Mouse (Mus musculus): ENCODE measurements around the gene Eral1. TPM values are rescaled to one million over a fixed set of nuclear protein-coding genes. Genes with fewer than 3 reads are reported as not detected.

Gene Eral1
- 20.3 and 21.2 TPM in 2 replicates for polyA plus RNA-seq (2015; fragmentation: Nextera tagmentation; extraction: Ambion mirVana)

GRCm38 (mm10) chr11:78079961-78080921 is at the start of gene Eral1:
TSS of gene Eral1 (minus strand) at chr11:78080383.

GRCm38 (mm10) chr11:78094504-78095143 is 14.4 kb upstream of the Eral1 start, which contains the start of gene Fam222b:
TSS of gene Fam222b (plus strand) at chr11:78094660.

GRCm38 (mm10) chr11:78037831-78038752 is 42.1 kb downstream of the Eral1 start, which contains the start of gene Flot2:
TSS of gene Flot2 (plus strand) at chr11:78037931.

GRCm38 (mm10) chr11:78031947-78032808 is 48.0 kb downstream of the Eral1 start, which contains the start of gene Dhrs13:
TSS of gene Dhrs13 (plus strand) at chr11:78032280.

MicroRNAs encoded within 50 kb of the gene (microRNA counts, 519-probe panel; counts per million panel counts)
- 4,367 counts per million, percentile 82 among the panel's probes with 10 or more counts for microRNA mmu-miR-144
- 4,609 counts per million, percentile 83 among the panel's probes with 10 or more counts for microRNA mmu-miR-451

Small RNAs within 50 kb of the gene (microRNA-seq; reads per million reads assigned to microRNA genes)
- gene Mir144 (27.8 to 102 reads per million in 2 experiments), gene Mir451a (0 reads per million in 2 experiments), gene Mir451b (0 reads per million in 2 experiments)

Other genes with a start within 250 kb of the Eral1 start
- gene Pipox, start 186.3 kb downstream of the Eral1 start, polyA plus RNA-seq (2015; fragmentation: Nextera tagmentation; extraction: Ambion mirVana), result 0.24 and 0.53 TPM in 2 replicates
- 0.14 and 0.22 TPM in 2 replicates for gene Sez6, start 149.6 kb downstream of the Eral1 start, polyA plus RNA-seq (2015; fragmentation: Nextera tagmentation; extraction: Ambion mirVana)
- 5.3 and 6.7 TPM in 2 replicates for gene Phf12, start 97.6 kb downstream of the Eral1 start, polyA plus RNA-seq (2015; fragmentation: Nextera tagmentation; extraction: Ambion mirVana)
- 8.0 and 8.3 TPM in 2 replicates for gene Dhrs13, start 48.1 kb downstream of the Eral1 start, polyA plus RNA-seq (2015; fragmentation: Nextera tagmentation; extraction: Ambion mirVana)
- gene Flot2, start 42.5 kb downstream of the Eral1 start, polyA plus RNA-seq (2015; fragmentation: Nextera tagmentation; extraction: Ambion mirVana), result 58.3 and 63.6 TPM in 2 replicates
- 5.8 and 6.6 TPM in 2 replicates for gene Fam222b, start 14.3 kb upstream of the Eral1 start, polyA plus RNA-seq (2015; fragmentation: Nextera tagmentation; extraction: Ambion mirVana)
- gene Traf4, start 85.2 kb upstream of the Eral1 start, polyA plus RNA-seq (2015; fragmentation: Nextera tagmentation; extraction: Ambion mirVana), result 30.7 and 34.6 TPM in 2 replicates
- gene Nek8, start 96.3 kb upstream of the Eral1 start, polyA plus RNA-seq (2015; fragmentation: Nextera tagmentation; extraction: Ambion mirVana), result 6.9 and 7.1 TPM in 2 replicates
- gene Tlcd1, start 96.3 kb upstream of the Eral1 start, polyA plus RNA-seq (2015; fragmentation: Nextera tagmentation; extraction: Ambion mirVana), result 13.1 and 22.3 TPM in 2 replicates
- gene Rpl23a, start 103.2 kb upstream of the Eral1 start, polyA plus RNA-seq (2015; fragmentation: Nextera tagmentation; extraction: Ambion mirVana), result 975 and 1,027 TPM in 2 replicates
- 48.1 and 67.0 TPM in 2 replicates for gene Rab34, start 108.0 kb upstream of the Eral1 start, polyA plus RNA-seq (2015; fragmentation: Nextera tagmentation; extraction: Ambion mirVana)
- gene Proca1, start 113.0 kb upstream of the Eral1 start, polyA plus RNA-seq (2015; fragmentation: Nextera tagmentation; extraction: Ambion mirVana), result 1.5 and 5.8 TPM in 2 replicates
- 61.6 and 66.7 TPM in 2 replicates for gene Sdf2, start 165.4 kb upstream of the Eral1 start, polyA plus RNA-seq (2015; fragmentation: Nextera tagmentation; extraction: Ambion mirVana)
- 11.2 and 12.2 TPM in 2 replicates for gene Supt6, start 165.6 kb upstream of the Eral1 start, polyA plus RNA-seq (2015; fragmentation: Nextera tagmentation; extraction: Ambion mirVana)
- 46.6 and 58.7 TPM in 2 replicates for gene 2610507B11Rik, start 181.4 kb upstream of the Eral1 start, polyA plus RNA-seq (2015; fragmentation: Nextera tagmentation; extraction: Ambion mirVana)
- 0.09 TPM in 1 of 2 replicates, not detected in the other for gene BC030499, start 210.5 kb upstream of the Eral1 start, polyA plus RNA-seq (2015; fragmentation: Nextera tagmentation; extraction: Ambion mirVana)
- gene Spag5, start 221.1 kb upstream of the Eral1 start, polyA plus RNA-seq (2015; fragmentation: Nextera tagmentation; extraction: Ambion mirVana), result 6.5 and 6.9 TPM in 2 replicates
- gene Aldoc, start 242.6 kb upstream of the Eral1 start, polyA plus RNA-seq (2015; fragmentation: Nextera tagmentation; extraction: Ambion mirVana), result 3.1 and 3.3 TPM in 2 replicates
- 26.4 and 29.1 TPM in 2 replicates for gene Pigs, start 248.0 kb upstream of the Eral1 start, polyA plus RNA-seq (2015; fragmentation: Nextera tagmentation; extraction: Ambion mirVana)